In the genomic region with DNA sequence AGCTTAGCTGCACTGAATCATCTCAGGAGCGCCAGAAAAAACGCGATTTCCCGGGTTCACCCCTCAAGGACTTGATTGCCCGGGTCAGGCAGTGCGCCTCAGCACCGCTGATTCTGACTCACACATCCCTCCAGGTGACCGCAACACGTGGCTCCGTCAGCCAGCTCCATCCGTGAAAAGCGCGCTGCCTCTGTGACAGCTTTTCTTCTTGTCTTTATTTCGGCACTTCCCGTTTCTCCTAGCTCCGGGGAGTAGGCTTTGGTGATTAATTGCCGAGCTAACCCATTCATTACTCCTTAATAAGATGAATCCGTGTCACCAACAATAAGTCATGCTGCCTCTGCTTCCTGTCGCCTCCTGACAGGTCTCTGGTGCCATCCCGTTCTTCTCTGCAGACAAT, we compare ENCODE assay signal across 8 mouse cellular contexts.
DNase-seq lines count a peak whose midpoint lies in the region; ATAC-seq and TF ChIP-seq lines count a peak whose summit lies in the region.

No protein-coding gene starts in this region.

- no peak overlapping the region for H3K9ac ChIP-seq in lung, embryonic 15.5 days
- no peak overlapping the region for H3K9ac ChIP-seq in hindbrain, embryonic 13.5 days
- H3K9ac ChIP-seq in midbrain, embryonic 13.5 days (replicated peaks): no peak overlapping the region

- H3K27me3 ChIP-seq in lung, embryonic 15.5 days: peaks cover 16% of the 10 kb centered on the region; the same call in 1 of the 2 replicates
- H3K27me3 ChIP-seq in hindbrain, embryonic 13.5 days: peaks cover 14% of the 10 kb centered on the region; the same call in 1 of the 2 replicates
- peaks cover 16% of the 10 kb centered on the region; the same call in 1 of the 2 replicates for H3K27me3 ChIP-seq in midbrain, embryonic 13.5 days
- H3K27me3 ChIP-seq in cerebellum, adult 2 months (ENCODE audit: control insufficient read depth, insufficient read depth, low read length): no peaks in the 10 kb centered on the region

- peak overlapping the region; percentile 8; the same call in 1 of the 2 replicates for H3K4me2 ChIP-seq in lung, embryonic 15.5 days
- H3K4me2 ChIP-seq in hindbrain, embryonic 13.5 days: peak overlapping the region; percentile 47
- H3K4me2 ChIP-seq in midbrain, embryonic 13.5 days (replicated peaks): peak overlapping the region; percentile 44

- intact Hi-C loops in gastrocnemius, postnatal 36 days (cut with DNase I): no loop called here

- TF ChIP-seq CTCF in cerebellum, adult 2 months (IDR thresholded peaks at IDR 0.05; ENCODE audit: borderline replicate concordance, insufficient read depth, low read depth, low read length): no peak

- no peak for TF ChIP-seq POLR2A in cerebellum, adult 2 months (IDR thresholded peaks at IDR 0.05; ENCODE audit: borderline replicate concordance, insufficient read depth, low read length)

- peaks cover 13% of the 10 kb centered on the region; the same call in 1 of the 2 replicates for H3K4me1 ChIP-seq in lung, embryonic 15.5 days
- peaks cover 22% of the 10 kb centered on the region for H3K4me1 ChIP-seq in hindbrain, embryonic 13.5 days (replicated peaks)
- peaks cover 19% of the 10 kb centered on the region for H3K4me1 ChIP-seq in midbrain, embryonic 13.5 days (replicated peaks)
- H3K4me1 ChIP-seq in cerebellum, adult 2 months (ENCODE audit: control insufficient read depth, insufficient read depth, low read length): no peaks in the 10 kb centered on the region

- WGBS in lung, embryonic 15.5 days: 11% methylated on average over 20 of the region's 20 CpGs
- 9% methylated on average over 20 of the region's 20 CpGs for WGBS in hindbrain, embryonic 13.5 days
- 9% methylated on average over 20 of the region's 20 CpGs for WGBS in midbrain, embryonic 13.5 days
- 14% methylated on average over 20 of the region's 20 CpGs for WGBS in cerebellum, adult 2 months

- no peaks in the 10 kb centered on the region for H3K36me3 ChIP-seq in lung, embryonic 15.5 days
- H3K36me3 ChIP-seq in hindbrain, embryonic 13.5 days: no peaks in the 10 kb centered on the region
- no peaks in the 10 kb centered on the region for H3K36me3 ChIP-seq in midbrain, embryonic 13.5 days

- H3K9me3 ChIP-seq in lung, embryonic 15.5 days: no peaks in the 10 kb centered on the region
- no peaks in the 10 kb centered on the region for H3K9me3 ChIP-seq in hindbrain, embryonic 13.5 days
- no peaks in the 10 kb centered on the region for H3K9me3 ChIP-seq in midbrain, embryonic 13.5 days

- DNase-seq in lung, postnatal 4 days: no peak
- peak; percentile 37 for DNase-seq in adrenal gland, postnatal 25 days
- no peak for DNase-seq in cerebellum, adult 2 months
- DNase-seq in gastrocnemius, postnatal 36 days: no peak
- no peak for DNase-seq in cerebellum, adult 9-11 months

- no peak overlapping the region for H3K4me3 ChIP-seq in lung, embryonic 15.5 days
- peak overlapping the region; percentile 16; the same call in 1 of the 2 replicates for H3K4me3 ChIP-seq in hindbrain, embryonic 13.5 days
- H3K4me3 ChIP-seq in midbrain, embryonic 13.5 days (replicated peaks): peak overlapping the region; percentile 17; the same call in 1 of the 2 replicates
- no peak overlapping the region for H3K4me3 ChIP-seq in cerebellum, adult 2 months (replicated peaks; ENCODE audit: insufficient read depth, low read depth, low read length)

- no peak for ATAC-seq in lung, embryonic 15.5 days (ENCODE audit: borderline replicate concordance, extremely low read depth, low FRiP score, low TSS enrichment)
- peak; percentile 53 for ATAC-seq in hindbrain, embryonic 13.5 days (ENCODE audit: low FRiP score)
- ATAC-seq in midbrain, embryonic 13.5 days: peak; percentile 79

- no peak overlapping the region for H3K27ac ChIP-seq in lung, embryonic 15.5 days
- H3K27ac ChIP-seq in hindbrain, embryonic 13.5 days: 0 out of 2 replicates have a peak overlapping the region, but pooled peaks have one; percentile 25
- H3K27ac ChIP-seq in midbrain, embryonic 13.5 days: 0 out of 2 replicates have a peak overlapping the region, but pooled peaks have one; percentile 39
- no peak overlapping the region for H3K27ac ChIP-seq in cerebellum, adult 2 months (ENCODE audit: insufficient read depth, low read length)

Comparison
In these comparisons a context has a peak if more than half of its experiments do, and no peak if none do; other contexts are left out.
1. H3K27ac ChIP-seq: peak in hindbrain, embryonic 13.5 days (single experiment) and midbrain, embryonic 13.5 days (single experiment); none in lung, embryonic 15.5 days (single experiment) and cerebellum, adult 2 months (single experiment).
2. H3K4me3 ChIP-seq: peak in hindbrain, embryonic 13.5 days (single experiment) and midbrain, embryonic 13.5 days (single experiment); none in lung, embryonic 15.5 days (single experiment) and cerebellum, adult 2 months (single experiment).
3. Peak in every context shown above with its lines, with median percentiles within 50 percentile points of each other: H3K4me2 ChIP-seq.